Mouse (Mus musculus): Measurements from ENCODE around the gene Plpp2. TPM values are rescaled to one million over a fixed set of nuclear protein-coding genes. Genes with fewer than 3 reads are reported as not detected.

Plpp2 gene
- total RNA-seq, 1 experiment from 2014 or later: 32.1 TPM

DNA sequence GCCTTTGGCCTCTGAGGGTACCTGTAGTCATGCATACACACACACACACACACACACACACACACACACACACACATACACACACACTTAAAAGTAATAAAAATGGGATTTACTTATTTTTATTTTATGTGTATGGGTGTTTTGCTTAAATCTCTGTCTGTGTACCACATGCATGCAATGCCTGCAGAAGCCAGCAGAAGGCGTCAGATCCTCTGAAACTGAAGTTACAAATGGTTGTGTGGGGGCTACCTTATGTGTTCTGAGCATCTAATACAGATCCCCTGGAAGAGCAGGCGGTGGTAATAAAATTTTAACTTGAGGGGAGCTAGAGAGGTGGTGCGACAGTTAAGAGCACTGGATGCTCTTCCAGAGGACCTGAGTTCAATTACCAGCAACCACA, 5.5 kb downstream of the Plpp2 start:
- no peak for DNase-seq

DNA sequence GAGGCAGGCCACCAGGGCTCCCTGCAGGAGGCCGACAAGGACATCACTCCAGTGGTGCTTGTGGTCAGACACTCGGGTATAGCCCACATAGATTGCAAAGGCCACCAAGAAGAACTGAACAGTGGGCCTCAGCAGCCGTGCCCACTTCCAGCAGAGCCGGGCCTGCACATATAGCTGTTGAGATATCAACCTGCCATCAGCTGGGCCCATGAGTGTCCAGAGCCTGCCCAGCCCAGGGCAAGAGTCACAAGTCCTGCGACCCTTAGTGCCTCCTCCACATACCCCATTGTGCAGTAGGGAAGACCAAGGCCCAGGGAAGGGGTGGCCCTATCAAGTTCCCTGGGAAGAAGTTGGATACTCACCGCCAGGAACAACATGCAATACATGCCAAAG, 6.1 kb downstream of the Plpp2 start:
- DNase-seq: no peak

DNA sequence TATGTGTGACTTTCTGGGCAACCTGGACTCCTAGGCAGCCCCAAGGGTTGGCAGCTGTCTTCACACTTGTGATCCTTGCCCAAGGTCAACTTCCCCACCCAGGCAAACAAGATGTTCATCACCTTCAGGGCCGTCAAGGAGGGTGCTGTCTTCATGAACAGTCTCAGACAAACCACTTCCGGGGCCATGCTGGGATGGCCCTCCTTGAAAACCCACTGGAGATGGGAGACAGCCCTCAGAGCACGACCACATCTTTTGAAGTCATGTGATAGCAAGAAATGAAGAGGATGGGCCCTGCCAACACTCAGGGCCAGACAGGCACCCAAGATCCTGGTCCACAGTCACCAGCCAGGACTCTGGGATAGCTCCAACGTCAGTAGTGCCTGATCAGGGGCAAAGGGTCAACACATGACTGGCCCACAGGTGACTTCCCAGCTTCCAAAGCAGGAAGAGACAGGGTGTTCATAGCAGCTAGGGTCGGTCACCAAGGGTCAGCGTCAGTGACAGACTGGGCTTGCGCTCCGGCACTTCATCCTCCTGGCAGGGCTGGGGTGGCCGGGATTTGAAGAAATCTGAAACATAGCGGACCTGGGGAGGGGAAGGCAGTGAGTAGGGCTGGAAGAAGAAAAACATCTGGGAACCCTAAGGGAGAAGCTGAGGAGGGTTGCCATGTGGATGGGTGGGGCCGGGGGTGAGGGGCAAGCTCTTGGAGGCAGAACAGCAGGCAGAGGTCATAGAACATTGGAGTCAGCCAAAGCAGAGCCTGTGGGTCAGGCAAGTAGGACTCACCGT, 6.7 kb downstream of the Plpp2 start:
- no peak for DNase-seq

DNA sequence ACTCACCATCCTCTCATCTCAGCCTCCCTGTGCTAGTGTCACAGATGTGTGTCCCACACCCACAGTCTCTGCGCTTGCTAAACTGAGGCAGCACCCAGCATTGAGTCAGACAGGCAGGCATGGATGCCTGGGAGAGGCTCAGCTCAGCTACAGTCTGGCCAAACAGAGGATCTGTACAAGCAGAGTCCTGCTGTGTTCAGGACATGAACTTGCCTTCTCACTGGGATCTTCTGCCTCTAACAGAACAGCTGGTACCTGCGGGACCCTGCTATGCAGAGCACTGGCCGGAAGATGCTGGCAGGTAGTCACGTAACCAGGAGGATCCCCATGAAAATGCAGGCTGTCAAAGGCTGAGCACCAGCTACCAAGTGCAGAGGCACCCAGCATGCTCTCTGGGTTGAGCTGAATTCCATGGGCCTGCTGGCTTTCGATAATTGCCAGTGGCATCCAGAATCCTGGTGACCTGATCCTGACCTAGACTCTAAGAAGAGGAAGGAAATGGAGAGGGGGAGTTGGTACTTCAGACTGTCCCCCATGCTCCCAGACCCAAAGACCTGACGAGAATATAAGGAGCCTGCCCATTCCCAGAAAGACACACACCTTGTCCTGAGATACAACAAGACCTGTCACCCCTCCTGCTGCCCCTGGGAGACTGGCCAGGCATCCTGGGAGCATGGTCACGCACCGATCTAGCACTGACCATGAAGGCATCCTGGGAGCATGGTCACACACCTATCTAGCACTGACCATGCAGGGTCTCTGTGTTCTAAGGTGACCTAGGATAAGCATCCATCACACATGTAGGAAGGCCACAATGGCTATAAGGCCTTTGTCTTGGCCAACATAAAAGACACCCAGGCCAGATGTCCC, 7.9 kb downstream of the Plpp2 start:
- DNase-seq: no peak

DNA sequence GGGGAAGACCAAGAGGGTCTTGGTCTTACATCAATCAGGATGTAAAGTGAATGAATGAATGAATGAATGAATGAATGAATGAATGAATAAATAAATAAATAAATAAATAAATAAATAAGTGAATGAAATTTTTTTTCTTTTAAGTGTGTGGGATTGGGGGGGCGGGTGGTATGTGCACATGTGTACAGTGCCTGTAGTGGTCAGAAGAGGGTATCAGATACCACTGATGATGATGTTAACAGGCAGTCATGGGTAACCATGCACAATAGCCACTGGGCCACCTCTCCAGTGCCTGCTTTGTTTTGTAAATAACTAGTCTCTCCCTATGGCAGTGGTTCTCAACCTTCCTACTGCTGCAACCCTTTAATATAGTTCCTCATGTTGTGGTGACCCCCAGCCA, 9.2 kb downstream of the Plpp2 start:
- DNase-seq: no peak

DNA sequence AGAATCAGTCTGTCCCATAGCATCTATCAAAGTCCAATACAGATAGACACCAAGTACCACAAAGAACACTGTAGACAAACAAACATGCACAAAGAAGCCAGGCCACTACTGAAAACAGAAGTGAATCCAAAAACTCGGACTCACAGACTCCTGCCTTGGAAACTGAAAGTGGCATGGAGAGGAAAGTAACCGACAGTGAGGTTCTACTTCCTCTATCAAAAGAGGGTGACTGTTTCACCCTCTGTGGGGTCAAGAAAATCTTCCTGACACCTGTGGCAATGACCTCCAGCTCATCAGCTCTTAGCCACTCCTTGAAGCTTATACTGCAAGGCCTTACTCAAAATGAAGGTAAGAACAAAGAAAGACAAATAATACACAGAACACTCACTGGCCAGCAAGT, 26.9 kb downstream of the Plpp2 start:
- no peak for DNase-seq

- no peak for DNase-seq
Measured at GRCm38 (mm10) chr10:79502830-79503644, 30.6 kb downstream of the Plpp2 start.

DNA sequence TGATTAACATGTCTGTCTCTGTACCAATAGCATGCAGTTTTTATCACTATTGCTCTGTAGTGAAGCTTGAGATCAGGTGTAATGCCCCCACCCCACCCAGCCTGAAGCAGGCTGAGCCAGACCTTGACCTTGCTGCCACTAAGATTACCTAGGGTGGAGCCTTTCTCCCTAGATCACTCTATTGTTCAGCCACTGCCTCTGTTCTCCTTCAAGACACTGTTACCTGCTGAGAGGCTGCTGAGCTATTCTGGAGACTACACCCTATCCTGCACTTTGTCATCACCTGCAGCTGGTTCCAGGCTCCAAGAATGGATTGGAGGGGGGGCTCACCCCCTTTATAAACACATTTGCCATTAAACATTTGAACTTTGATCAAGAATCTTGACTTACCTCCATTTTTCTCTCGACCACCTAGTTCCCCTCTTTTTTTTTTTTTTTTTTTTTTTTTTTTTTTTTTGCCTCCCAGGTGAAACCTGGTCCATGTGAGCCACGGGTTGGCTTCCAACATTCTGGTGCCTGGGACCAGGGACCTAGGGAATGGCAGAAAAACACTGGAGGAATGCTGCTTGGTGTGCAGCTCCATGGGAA, 36.8 kb downstream of the Plpp2 start:
- no peak for DNase-seq

GRCm38 (mm10) chr10:79495886-79496285, 37.7 kb downstream of the Plpp2 start:
- DNase-seq: no peak

Small RNA genes within 50 kb of the gene (microRNA-seq; reads per million reads assigned to microRNA genes)
- gene Mir6909: 0.34 to 0.36 reads per million in 2 experiments

Other genes with a start within 250 kb of the Plpp2 start
- gene Vmn2r82, start 177.3 kb downstream of the Plpp2 start, total RNA-seq (2021): not detected in 2 replicates
- not detected in 2 replicates for gene Vmn2r83, start 65.1 kb downstream of the Plpp2 start, total RNA-seq (2021)
- gene Mier2, start 21.4 kb upstream of the Plpp2 start, total RNA-seq (2021): 33.6 and 46.1 TPM in 2 replicates
- not detected in 2 replicates for gene Theg, start 53.5 kb upstream of the Plpp2 start, total RNA-seq (2021)
- 0.09 TPM in 1 of 2 replicates, not detected in the other for gene C2cd4c, start 80.2 kb upstream of the Plpp2 start, total RNA-seq (2021)
- gene Shc2, start 104.1 kb upstream of the Plpp2 start, total RNA-seq (2021): 3.5 and 4.4 TPM in 2 replicates
- not detected in 2 replicates for gene Odf3l2, start 111.9 kb upstream of the Plpp2 start, total RNA-seq (2021)
- gene Madcam1, start 130.8 kb upstream of the Plpp2 start, total RNA-seq (2021): not detected in 2 replicates
- 35.0 and 36.5 TPM in 2 replicates for gene Tpgs1, start 135.6 kb upstream of the Plpp2 start, total RNA-seq (2021)
- 78.6 and 89.8 TPM in 2 replicates for gene Cdc34, start 148.4 kb upstream of the Plpp2 start, total RNA-seq (2021)
- 1.2 and 1.6 TPM in 2 replicates for gene Gzmm, start 155.2 kb upstream of the Plpp2 start, total RNA-seq (2021)
- 522 and 531 TPM in 2 replicates for gene Bsg, start 170.7 kb upstream of the Plpp2 start, total RNA-seq (2021)
- gene Hcn2, start 182.8 kb upstream of the Plpp2 start, total RNA-seq (2021): 5.4 and 7.7 TPM in 2 replicates
- gene Polrmt, start 212.8 kb upstream of the Plpp2 start, total RNA-seq (2021): 70.4 and 74.1 TPM in 2 replicates
- gene Fgf22, start 221.3 kb upstream of the Plpp2 start, total RNA-seq (2021): not detected in 2 replicates
- gene Rnf126, start 233.2 kb upstream of the Plpp2 start, total RNA-seq (2021): 59.5 and 63.8 TPM in 2 replicates
- 8.5 and 10.6 TPM in 2 replicates for gene Fstl3, start 243.5 kb upstream of the Plpp2 start, total RNA-seq (2021)

Measured in adrenal gland, postnatal 25 days (tissue).